Mouse (Mus musculus) bone marrow, adult 2 months (tissue): ENCODE measurements at regions not wholly inside any gene's neighbourhood (a gene's known extent, or its start where the extent isn't known, plus 50 kb on each side); places are given as distances from the start of the nearest gene placed in this dataset.

Source experiments
- CTCF ChIP-seq: fragments of 200-500 bp; IDR thresholded peaks from 2 replicates; pipeline ENCODE4 v1.5.1; 2011; ENCODE audit warnings: low read length, control low read depth; ENCODE audit not compliant: control insufficient read depth, insufficient read depth
- POLR2A ChIP-seq: fragments of 200-500 bp; IDR thresholded peaks from 2 replicates; pipeline ENCODE4 v1.6.1; 2011; ENCODE audit warnings: low read depth, mild to moderate bottlenecking, control low read depth, low read length, borderline replicate concordance; ENCODE audit not compliant: control insufficient read depth

GRCm38 (mm10) chr17:9948985-9949667 lies 279.6 kb upstream of the Pabpc6 start:
- TF ChIP-seq CTCF (no peak), POLR2A (no peak)
